Mouse (Mus musculus) retina, embryonic 14.5 days (tissue): ENCODE results near the gene 1700011L22Rik.

Experiments
- DNase-seq: peaks from one replicate; pipeline ENCODE4 v3.0.0-alpha.2; 2015; ENCODE audit warnings: low spot score

1700011L22Rik gene

DNA sequence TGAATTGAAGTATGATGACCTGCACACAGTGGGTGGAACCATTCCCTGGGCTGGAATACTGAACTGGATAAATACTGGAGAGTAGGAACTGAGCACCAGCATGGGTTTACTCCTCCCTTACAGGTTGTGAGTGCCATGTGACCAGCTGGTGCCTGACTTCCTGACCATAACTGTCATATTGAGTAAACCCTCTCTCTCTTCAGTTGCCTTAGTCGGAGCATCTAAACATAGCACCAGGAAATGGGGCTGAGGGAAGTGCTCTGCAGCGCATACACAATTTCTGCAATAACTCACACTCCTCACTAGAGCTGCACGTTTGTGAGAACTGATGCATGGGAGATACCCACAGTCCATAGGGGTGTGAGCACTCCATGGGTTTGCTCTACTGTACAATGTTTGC lies 9.1 kb downstream of the 1700011L22Rik start:
- no peak for DNase-seq

DNA sequence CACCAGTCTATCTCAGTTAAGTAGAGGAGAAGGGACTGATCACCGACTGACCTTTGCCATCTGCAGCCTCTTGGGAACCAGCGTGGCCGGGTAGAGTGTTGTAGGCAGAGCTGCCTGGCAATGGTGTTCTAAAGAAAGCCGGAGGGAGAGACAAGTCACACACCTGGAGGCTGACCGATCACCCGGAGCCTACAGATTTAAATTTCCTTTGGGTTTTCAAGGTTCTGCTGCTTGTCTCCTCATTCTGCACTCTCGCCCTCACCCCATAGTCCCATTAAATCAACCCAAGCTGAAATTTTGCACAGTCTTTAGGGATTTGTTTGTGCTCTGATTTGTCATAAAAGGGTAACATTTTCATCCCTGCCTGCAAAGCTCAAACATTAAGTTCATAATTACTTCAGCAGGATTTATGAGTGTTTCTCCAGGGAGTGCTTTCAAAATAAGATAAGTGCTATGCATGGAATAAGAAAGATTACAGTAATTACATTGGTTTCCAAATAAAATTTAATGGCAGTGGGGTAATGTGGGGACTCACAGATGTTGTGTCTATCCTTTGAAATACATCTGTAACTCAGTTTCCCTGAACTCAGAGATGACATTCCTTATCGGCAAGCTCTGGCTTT lies 19.0 kb downstream of the 1700011L22Rik start:
- DNase-seq, result no peak

DNA sequence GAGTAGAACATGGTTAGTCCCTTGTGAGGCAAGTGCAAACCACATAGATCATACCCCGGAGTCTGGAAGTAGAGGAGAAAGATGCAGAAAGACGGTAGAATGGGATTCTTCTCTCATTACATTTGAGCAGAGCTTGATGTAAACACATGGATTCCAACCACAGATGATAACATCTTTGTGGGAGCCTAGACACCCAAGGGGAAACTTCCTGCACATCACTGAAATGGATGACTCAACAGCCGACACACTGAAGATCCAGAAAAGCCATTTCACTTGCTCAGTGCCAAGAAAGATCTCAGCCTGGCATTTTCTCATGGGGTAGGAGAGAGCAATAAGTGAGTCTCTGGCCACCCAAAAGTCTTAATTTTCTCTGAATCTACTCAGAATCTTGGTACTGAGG lies 20.5 kb downstream of the 1700011L22Rik start:
- DNase-seq, result no peak

DNA sequence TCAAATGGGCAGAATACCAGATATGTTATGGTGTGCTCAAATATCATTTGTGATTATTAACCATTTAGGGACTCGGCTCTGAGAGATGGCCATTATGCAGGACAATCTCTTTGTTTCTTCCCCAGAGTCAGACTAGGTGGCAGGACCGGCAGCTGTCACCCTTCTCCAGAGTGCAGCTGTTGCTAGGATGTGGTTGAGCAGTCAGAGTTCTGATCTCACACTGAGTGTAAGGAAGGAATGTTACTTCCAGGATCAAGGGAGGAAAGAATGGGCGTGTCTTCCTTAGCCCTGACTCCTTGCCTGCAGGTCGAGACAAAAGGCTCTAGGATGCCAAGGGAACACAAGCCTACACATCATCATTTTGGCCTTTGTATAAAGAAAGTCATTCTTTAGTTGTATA lies 21.2 kb downstream of the 1700011L22Rik start:
- DNase-seq, result no peak

DNA sequence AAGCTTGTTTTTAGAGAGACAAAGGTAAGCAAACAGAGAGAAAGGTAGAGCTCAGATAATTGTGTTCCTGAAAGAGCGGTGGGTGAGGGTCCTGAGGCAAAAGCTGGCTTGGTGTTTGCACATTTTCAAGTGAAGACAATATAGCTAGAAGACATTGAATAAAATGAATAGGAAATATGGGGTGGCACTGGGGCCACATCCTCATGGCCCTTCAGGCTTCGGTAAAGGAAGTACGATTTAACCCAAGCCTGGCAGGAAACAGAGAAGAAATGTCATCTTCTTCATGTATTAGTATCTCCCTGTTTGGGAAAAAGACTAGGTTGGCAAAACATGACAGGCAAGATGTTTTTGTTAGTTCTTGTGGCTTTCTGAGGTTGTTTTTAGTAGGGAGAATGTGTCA lies 22.3 kb downstream of the 1700011L22Rik start:
- DNase-seq, result no peak

DNA sequence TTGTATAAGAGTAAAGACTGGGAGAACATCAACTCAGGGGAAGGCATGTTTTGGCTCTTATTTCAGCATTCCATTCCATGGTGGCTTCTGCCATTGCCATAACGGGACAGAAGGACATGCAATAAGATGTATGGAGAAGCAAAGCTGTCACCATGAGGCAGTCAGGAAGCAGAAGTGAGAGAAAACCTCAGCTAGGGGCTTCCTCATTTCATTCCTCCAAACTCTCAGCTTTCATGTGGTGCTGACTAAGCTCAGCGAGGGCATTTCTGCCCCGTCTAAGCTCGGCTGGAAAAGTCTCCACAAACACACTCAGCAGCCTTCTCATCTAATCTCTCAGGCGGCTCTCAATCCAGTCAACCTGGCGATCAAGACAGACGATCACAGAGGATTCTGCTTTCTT lies 22.8 kb downstream of the 1700011L22Rik start:
- no peak for DNase-seq

DNA sequence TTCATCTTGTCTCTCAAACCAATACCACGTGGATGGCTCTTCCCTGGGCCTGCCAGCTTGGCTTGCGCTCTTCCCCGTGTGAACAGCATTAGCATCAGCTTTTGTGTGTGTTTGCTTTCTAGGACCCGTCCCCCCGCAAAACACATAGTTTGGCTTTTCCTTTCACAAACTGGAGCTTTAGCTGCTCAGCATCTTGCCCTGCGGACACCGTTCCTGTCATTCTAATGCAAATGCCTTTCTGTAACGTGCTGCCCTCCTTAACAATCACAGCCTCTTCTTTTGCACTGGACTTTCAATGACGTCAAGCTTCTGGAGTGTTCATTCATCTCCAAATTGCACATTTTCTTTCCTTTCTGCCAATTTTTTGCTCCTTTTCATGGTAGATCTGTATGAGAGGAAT lies 24.0 kb downstream of the 1700011L22Rik start:
- DNase-seq, result no peak

DNA sequence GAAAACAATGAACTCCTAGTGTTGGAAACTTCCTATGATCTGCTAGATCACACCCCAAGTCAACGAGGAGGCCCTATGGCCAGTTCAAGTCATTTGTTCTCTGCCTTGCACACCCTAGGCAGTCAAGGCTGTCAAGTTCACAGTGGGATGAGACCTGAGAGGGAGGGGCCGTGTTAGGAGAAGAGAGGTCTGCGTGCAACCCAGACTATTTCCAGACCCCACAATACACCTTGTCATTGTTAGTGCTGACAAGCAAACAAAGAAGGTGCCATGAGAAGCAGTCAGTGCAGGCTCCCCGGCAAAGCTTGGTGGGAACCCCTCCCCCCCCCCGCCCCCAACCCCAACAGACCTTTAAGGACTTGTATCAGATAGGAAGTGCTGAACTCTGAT lies 25.6 kb downstream of the 1700011L22Rik start:
- no peak for DNase-seq

DNA sequence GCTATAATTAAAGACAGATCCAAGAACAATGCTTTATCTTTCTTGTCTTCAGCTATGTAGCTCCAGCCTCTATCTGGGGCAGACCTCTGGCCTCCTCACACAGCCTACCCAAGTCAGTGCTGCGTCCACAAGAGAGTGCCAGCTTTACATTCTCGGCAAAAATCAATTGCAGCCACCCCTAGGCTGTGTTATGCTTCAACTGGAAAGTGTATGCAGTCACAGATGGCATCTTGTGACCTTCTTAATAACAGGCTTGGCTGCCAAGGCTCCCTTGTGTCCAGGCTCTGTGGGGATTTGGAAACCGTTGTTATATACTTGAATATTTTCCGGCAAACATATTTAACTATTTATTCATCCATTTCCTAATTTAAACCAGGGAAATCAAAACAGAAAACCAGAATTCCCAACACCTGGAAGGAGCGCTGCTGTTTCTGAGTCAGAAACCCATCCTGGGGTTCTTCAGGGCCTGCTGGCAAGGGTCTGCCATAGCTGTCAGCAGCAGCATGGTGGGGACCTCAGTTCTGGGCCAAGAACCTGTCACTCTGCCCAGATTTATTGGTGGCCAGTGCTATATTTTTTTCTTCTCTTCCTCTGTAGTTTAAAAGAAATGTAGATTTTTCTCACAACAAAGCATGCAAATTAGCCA lies 26.1 kb downstream of the 1700011L22Rik start:
- no peak for DNase-seq

DNA sequence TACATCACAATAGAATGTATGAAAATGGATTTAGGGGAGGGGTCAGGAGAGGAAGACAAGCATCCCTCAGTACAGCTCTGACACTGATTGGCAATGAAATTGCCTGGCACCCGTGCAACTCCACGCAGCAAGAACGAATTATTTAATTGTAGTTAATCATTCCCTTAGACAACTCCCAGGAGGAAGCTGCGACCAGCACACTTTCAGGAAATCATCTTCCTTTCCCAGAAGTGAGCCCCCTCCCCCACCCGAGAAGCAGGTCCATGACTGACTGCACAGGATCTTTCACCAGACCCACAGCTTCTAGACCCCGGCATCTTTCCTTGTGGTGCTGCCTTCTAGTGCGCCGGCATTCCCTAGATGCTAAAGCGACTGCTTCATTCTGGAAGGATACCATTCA lies 36.7 kb downstream of the 1700011L22Rik start:
- no peak for DNase-seq

DNA sequence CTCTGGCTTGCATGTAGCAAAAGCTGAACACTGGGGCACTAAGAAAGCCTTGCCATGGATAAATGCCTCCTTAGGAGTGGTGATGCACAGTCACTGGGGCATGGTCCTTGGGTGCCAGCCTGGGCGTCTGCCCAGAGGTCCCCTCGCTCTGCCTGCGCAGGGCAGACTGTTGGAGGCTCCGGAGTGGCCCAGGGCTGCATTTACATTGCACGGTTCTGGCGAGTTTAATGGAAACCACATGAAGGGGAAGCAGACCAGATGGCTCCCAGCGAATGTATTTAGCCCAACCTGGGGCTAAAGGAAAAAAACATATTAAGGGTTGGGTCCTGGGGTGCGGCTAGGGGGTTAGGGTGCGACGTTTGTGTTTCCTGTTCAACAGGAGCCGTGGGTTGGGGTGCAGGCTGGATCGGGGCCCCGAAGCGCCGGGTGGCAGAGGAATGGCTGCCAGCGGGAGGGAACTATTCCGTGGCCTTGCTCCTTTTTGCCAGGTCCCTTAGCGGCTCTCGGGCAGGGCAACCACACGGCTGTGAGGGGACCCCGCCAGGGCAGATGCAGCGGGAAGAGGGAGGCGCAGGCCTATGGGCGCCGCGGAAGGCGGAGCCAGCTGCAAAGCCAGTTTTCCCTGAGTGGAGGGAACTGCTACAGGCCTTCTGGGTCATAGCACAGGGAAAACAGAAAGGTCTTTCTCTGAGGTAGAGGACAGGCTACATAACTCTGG lies 38.6 kb downstream of the 1700011L22Rik start:
- DNase-seq, result peak; percentile 67

DNA sequence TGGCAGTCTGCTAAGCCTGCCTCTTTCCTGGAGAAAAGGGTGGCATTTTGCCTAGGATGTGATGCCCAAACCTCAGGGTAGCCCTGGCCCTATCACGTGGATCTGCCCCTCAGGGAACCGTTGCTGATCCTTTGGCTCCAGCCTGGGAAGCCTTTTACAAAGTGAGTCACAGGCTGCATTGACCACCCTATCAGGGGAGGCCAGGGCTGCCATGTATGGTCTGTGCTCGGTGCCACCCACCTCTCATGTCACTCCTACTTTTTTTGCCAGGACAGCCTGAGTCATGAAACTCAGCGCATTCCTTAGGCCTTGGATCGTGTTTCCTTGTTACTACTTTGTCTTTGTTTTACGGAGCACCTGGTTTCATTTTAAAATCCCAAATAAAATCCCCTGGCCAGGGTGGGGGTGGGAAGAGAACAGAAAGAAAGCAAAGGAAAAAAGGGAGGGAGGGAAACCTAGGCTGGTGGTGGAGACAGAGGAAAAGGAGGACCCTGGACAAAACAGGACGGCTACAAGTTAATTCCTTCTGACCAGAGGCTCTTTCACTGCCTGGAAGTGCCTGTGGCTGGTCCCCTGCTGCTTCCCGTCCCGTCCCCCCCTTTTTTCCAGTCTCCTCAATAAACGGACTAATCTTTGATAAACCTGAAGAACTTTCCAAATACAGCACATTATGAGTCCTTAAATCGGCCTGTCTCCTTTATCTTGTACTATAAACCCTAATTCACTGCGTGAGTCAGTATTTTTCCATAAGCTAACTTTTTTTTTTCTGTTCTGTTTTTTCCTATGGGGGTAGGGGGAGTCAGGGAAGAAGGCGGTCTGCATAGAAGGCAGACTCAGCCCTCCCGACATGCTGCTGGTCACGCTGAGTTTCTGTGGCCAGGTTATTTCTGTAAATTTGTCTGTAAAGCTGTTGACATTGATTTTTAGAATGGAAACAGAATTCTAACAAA lies 39.4 kb downstream of the 1700011L22Rik start:
- peak; percentile 40 for DNase-seq

DNA sequence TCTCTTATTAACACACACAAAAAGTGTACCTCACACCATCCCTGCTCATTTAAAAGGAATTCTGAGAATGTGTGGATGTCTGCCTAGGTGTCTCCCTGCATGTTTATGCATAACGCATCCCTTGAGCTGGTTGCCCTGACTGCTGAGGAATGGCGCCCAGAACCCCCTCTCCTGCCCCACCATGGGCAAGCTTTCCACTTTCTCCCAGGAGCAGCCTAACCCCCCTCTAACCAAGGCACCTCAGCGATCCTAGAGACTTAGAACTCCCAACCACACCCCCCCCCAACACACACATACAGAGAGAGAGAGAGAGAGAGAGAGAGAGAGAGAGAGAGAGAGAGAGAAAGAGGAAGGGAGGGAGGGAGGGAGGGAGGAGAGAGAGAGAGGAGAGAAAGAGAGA lies 40.2 kb downstream of the 1700011L22Rik start:
- no peak for DNase-seq

DNA sequence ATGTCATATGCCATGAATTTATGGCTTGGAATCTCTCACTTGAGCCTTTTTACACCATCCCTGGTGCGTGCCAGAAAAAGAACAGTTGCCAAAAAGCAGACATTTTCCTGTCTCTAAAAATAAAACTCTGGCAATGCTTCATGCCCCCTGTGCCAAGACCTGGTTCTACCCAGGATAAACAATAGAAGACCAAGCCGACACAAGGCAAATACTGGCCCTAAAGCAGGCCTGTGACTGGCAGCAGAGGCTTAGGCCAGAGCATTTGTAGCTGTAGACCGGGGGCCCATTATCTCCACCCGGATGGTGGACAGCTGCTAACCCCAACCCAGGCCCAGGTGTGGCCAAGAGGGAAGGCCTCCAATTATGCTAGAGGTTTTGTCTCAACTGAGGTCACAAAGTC lies 41.5 kb downstream of the 1700011L22Rik start:
- DNase-seq, result no peak

DNA sequence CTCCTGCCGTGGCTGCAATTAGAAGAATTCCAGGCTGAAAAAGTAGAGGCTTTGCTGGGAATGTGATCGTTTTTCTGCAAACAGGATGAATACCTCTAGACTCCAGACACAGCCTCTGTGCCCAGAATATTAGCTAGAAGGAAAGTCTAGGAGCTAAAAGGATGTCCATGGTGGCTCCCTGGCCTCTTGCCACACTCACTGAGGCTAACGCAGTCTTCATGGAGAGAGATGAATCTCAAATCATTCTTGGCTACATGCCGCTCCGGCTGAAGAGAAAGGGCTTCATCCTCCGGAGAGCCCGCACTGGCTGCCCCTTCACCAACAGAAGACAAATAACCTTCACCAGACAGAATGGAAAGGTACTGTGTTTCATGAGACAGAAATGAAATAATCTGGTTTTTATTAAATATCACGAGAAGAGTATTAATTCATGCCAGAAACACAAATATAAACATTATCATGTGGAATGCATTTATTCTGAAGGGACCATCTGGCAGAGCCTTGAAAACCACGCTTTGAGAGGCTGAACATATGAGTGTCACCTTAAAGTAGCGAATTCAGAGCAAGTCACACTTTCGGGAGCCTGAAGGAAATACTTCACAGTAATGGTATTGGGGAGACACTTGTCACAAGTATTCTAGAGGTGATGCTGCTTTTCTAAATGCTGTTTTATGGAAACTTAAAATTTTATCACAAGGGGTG lies 46.8 kb downstream of the 1700011L22Rik start:
- DNase-seq, result no peak

DNA sequence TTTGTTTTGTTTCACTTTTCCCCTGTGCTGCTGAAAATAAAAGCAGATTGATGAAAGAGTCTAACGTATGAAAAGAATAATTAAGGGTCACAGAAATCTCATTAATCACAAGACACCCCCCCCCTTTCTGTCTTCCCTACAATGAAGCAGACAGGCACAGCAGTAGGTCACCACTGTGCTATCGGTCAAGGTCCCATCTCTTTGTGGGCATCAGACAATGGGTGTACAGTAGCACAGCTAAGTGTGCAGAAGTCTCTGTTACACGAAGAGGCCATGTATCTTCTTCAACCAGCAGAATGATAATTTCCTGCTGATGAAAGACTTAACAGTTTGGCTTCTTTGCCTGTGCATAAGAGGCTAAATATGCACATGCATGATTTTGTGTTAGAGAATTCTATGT lies 49.7 kb downstream of the 1700011L22Rik start:
- DNase-seq, result no peak

DNA sequence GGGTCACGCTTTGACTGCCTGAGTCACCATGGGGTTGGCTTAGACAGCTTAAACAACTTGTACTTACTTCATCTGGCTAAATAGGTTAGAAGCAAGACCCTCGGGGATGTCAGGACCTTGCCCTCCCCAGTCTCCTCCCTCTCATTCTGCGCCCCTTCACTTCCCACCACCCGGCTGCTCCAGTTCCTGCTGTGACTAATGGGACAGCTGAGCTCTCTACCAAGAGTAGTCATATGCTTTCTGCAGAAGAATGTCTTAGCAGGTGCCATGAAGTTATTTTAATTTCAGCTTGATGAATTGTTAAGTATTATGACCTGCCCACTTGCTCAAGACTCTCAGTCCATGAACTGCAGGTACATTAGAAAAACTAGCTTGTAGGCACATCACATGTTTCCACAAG lies 51.9 kb downstream of the 1700011L22Rik start:
- DNase-seq, result no peak

DNA sequence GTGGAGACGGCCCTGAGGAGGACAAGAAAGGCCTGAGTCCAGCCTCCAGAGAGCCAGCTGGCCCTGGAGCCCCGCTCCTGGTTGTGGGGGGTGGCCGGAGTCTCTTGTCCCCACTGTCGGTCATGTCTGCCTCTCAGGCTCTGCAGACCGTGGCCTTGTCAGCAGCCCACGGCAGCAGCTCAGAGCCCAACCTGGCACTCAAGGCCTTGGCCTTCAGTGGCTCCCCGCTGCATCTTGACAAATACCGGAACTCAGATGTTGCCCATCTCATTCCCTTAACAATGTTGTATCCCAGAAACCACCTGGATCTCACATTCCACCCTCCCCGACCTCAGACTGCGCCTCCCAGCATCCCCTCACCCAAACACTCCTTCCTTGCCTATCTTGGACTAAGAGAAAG lies 58.3 kb downstream of the 1700011L22Rik start:
- no peak for DNase-seq

DNA sequence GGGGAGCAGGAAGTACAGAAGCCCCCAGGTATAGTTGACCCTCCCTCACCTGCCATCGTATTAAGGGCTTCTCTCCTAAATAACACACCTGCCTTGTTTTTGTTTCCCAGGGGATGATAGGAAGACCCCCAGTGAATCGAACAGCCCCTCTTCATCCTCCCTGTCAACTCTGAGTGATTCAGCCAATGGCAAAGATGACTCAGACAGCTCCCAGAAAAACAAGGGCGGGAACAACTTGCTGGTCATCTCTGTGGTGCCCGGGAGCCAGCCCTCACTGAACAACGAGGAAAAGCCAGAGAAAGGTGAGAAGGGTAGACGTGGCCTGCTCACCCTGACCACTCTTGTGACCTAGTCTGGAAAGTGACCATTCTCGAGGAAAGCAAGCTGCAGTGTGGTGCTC lies 62.9 kb downstream of the 1700011L22Rik start:
- DNase-seq, result no peak

DNA sequence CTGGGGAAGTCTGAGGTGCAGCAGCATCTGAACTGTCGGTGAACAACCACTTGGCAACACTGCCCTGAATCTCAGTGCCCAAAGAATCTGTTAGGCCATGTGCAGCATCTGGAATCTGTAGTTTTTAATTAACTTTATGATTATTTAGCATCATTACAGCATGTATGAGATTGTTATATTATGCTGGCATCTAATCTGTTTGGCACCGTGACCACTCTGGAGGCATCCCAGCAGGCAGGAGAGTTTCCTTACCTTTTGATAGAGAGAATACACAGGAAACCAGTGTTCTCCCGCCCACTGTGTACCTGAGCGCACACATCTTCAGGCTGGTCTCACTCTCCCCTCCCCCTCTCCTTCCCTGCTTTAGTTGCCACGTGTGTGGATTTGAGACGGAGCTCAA lies 68.7 kb downstream of the 1700011L22Rik start:
- no peak for DNase-seq

DNA sequence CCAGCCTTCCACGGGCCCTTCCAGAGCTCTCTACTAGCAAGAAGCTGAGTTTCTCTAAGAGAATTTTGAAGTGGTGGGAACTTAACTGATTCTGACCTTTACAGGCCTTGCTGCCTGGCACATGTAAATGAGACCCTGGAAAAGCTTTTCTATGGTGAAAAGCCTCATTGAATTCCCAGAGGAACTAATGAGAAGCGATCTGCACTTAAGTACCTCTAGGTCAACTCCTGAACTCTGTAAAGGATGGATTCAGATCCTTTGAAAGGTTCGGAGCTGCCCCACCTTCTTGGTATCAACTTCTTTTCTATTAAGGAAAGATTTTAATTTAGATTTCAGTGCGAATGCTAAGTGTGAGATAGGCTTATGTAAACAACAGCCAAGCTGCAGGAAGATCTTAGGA lies 72.4 kb downstream of the 1700011L22Rik start:
- DNase-seq, result no peak

DNA sequence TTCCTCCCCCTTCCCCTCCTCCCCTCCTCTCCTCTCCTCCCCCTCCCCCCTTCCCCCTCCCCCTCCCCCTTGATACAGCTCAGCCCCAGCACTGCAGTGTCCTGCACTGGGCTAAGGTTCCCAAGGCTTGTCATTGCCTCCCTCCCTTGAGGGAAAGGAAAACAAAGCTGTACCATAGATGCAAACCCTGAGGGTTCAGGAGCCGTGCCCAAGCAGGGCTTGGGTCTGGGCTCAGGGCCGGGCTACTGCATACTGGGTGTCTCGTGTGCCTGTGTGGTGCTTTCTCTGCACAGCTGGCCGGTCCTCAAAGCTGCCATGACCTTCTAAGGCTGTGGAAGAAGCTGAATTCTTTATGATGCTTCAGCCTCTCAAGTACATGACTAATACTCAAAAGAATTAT lies 74.8 kb downstream of the 1700011L22Rik start:
- DNase-seq, result no peak
